Mouse (Mus musculus): Measurements from ENCODE around the gene Arpc5l.

DNA sequence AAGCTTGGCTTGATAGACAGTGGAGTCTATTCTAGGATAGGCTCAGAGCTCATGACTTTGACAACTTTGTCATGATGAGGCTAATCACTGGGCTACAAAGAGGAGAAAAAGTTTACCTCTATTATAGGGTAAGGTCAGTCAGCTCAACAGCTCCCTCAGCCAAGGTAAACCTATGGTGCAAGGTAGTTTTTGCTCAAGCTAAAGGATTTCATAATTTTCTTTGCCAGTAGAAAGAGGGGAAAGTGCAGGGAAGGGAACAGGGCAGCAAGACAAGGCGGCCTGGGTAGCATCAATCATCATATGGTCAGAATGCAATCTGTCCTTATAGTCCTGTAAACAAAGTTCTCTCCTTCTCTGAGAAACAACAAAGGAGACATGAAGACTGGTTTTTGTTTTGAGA, 35.1 kb downstream of the Arpc5l start:
- TF ChIP-seq CTCF (conservative IDR thresholded peaks at IDR 0.05; ENCODE audit: low read length): no peak
- TF ChIP-seq NANOG (IDR thresholded peaks at IDR 0.05; ENCODE audit: borderline replicate concordance, low read length): no peak
- TF ChIP-seq POU5F1 (IDR thresholded peaks at IDR 0.05; ENCODE audit: borderline replicate concordance, low read length): no peak

Data from E14TG2a.4 (cell line).